Mouse (Mus musculus) layer of hippocampus, postnatal 10 days (tissue): ENCODE results near the gene Gm5916. TPM values are rescaled to one million over a fixed set of nuclear protein-coding genes. Genes with fewer than 3 reads are reported as not detected.

Source experiments
- DNase-seq, 2 experiments: peaks; one replicate each; pipeline ENCODE4 v3.0.0; 2021; ENCODE audit warnings: low spot score in 2 of 2
- long read RNA-seq: library from polyadenylated mRNA; stranded (forward); transcript quantifications from one replicate; pipeline ENCODE4 v2.0.0, GENCODE M21; 2023
- total RNA-seq, 2 experiments: library from RNA; stranded (reverse); gene quantifications; 2 replicates each; pipeline ENCODE4 v1.2.3; 2021

Gene Gm5916
- not detected for total RNA-seq
- long read RNA-seq, result 0 reads

- DNase-seq, result no peak
Observed at GRCm38 (mm10) chr9:36128679-36129078, at the start of gene Gm5916. Gm5916 (minus strand) TSS chr9:36128779.

Other genes starting within 250 kb of the Gm5916 start
- gene 9230113P08Rik, start 220.4 kb downstream of the Gm5916 start, total RNA-seq, result under 1 TPM in 1 of 2 experiments, not detected in 1; 0.22 TPM